Mouse (Mus musculus) telencephalon, adult 2 months (tissue): Measurements from ENCODE around the gene D10Jhu81e.
"Not testable (repeated sequence)": the region's sequence is repeated elsewhere in the genome, so short reads cannot be mapped to it uniquely, and the experiment has no call there.

ENCODE experiments used
- DNase-seq: peaks from one replicate; pipeline ENCODE4 v3.0.0-alpha.2; 2011; ENCODE audit warnings: low read depth, low spot score

Gene D10Jhu81e

GRCm38 (mm10) chr10:78134400-78134799, 35.2 kb downstream of the D10Jhu81e start:
- DNase-seq: no peak

GRCm38 (mm10) chr10:78129998-78130397, 39.6 kb downstream of the D10Jhu81e start:
- DNase-seq: no peak

- no peak for DNase-seq
These were observed 40.2 kb downstream of the D10Jhu81e start for GRCm38 (mm10) chr10:78129423-78129822.

- no peak for DNase-seq
These were observed 40.9 kb downstream of the D10Jhu81e start for GRCm38 (mm10) chr10:78128647-78129046.

- DNase-seq: no peak
These were observed 41.7 kb downstream of the D10Jhu81e start for GRCm38 (mm10) chr10:78127931-78128330.

GRCm38 (mm10) chr10:78127046-78127870, 42.3 kb downstream of the D10Jhu81e start:
- no peak for DNase-seq

- DNase-seq: no peak
These were observed 43.3 kb downstream of the D10Jhu81e start for GRCm38 (mm10) chr10:78126311-78126710.

GRCm38 (mm10) chr10:78125061-78125460, 44.5 kb downstream of the D10Jhu81e start:
- DNase-seq: not testable (repeated sequence)

GRCm38 (mm10) chr10:78124137-78124536, 45.4 kb downstream of the D10Jhu81e start:
- DNase-seq: not testable (repeated sequence)

GRCm38 (mm10) chr10:78119422-78119821, 50.2 kb downstream of the D10Jhu81e start:
- no peak for DNase-seq

- no peak for DNase-seq
These were observed 54.4 kb downstream of the D10Jhu81e start for GRCm38 (mm10) chr10:78115153-78115552.

GRCm38 (mm10) chr10:78114521-78115092, 55.0 kb downstream of the D10Jhu81e start:
- DNase-seq: no peak
